In the genomic region with DNA sequence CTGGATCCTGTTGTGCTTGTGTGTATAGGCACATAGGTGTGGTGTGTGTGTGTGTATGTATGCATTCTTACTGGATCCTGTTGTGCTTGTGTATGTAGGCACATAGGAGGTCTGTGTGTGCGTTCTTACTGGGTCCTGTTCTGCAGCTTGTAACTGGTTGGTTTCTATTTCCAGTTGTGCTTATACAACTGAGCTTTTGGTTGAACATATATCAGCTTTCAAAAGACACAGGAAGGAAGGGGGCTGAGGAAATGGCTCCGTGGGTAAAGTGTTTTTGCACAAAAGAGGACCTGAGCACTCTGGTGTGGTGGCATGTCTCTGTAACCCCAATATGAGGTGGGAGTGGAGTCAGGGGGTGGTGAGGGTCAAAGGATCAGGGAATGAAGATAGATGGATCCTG, we compare ENCODE assay signal across 21 mouse cellular contexts. TPM values are rescaled to one million over a fixed set of nuclear protein-coding genes. Genes with fewer than 3 reads are reported as not detected.
DNase-seq lines count a peak whose midpoint lies in the region; ATAC-seq lines count a peak whose summit lies in the region.
"Had no signal": no experiment of that assay in that cellular context is flagged by ENCODE, and none has a peak within 500 bp of the region (broad histone marks: within the 10 kb centered on the region; RNA-seq: fewer than 3 reads in every experiment).

No protein-coding gene starts in this region.

- peaks cover 95% of the 10 kb centered on the region for H3K36me3 ChIP-seq in heart, embryonic 10.5 days
- peaks cover 80% of the 10 kb centered on the region for H3K36me3 ChIP-seq in heart, embryonic 12.5 days

- no peak for ATAC-seq in heart, embryonic 12.5 days (ENCODE audit: insufficient number of reproducible peaks, low FRiP score)
- peak; percentile 63 for ATAC-seq in inflammation-experienced regulatory T-cells, adult 6 months
- ATAC-seq: forebrain, embryonic 13.5 days; intestine, postnatal 0 days had no signal

- peaks cover 13% of the 10 kb centered on the region; the same call in 1 of the 2 replicates for H3K4me1 ChIP-seq in heart, embryonic 10.5 days
- peaks cover 47% of the 10 kb centered on the region for H3K4me1 ChIP-seq in heart, embryonic 12.5 days (replicated peaks)
- H3K4me1 ChIP-seq: neural tube, embryonic 12.5 days had no signal

- H3K4me2 ChIP-seq in heart, embryonic 12.5 days, result no peak overlapping the region
- H3K4me2 ChIP-seq: embryonic facial prominence, embryonic 12.5 days; forebrain, embryonic 13.5 days; kidney, embryonic 15.5 days; limb, embryonic 15.5 days; lung, embryonic 15.5 days; midbrain, embryonic 11.5 days; neural tube, embryonic 12.5 days had no signal

- no peaks in the 10 kb centered on the region for H3K9me3 ChIP-seq in heart, embryonic 10.5 days
- H3K9me3 ChIP-seq in heart, embryonic 12.5 days (replicated peaks), result no peaks in the 10 kb centered on the region
- H3K9me3 ChIP-seq: embryonic facial prominence, embryonic 12.5 days; forebrain, embryonic 13.5 days; kidney, embryonic 15.5 days; limb, embryonic 15.5 days; lung, embryonic 15.5 days; neural tube, embryonic 12.5 days had no signal

- no peak overlapping the region for H3K9ac ChIP-seq in heart, embryonic 12.5 days
- H3K9ac ChIP-seq: embryonic facial prominence, embryonic 12.5 days; forebrain, embryonic 13.5 days; kidney, embryonic 15.5 days; limb, embryonic 15.5 days; lung, embryonic 15.5 days; neural tube, embryonic 12.5 days had no signal

- H3K4me3 ChIP-seq in heart, embryonic 10.5 days, result no peak overlapping the region
- H3K4me3 ChIP-seq in heart, embryonic 12.5 days, result no peak overlapping the region
- H3K4me3 ChIP-seq: embryonic facial prominence, embryonic 12.5 days; erythroblast, embryonic 14.5 days; forebrain, embryonic 13.5 days; kidney, embryonic 15.5 days; limb, embryonic 15.5 days; lung, embryonic 15.5 days; neural tube, embryonic 12.5 days had no signal

- 0 out of 2 replicates have a peak overlapping the region, but pooled peaks have one; percentile 19 for H3K27ac ChIP-seq in heart, embryonic 10.5 days
- H3K27ac ChIP-seq in heart, embryonic 12.5 days (ENCODE audit: poor library complexity, severe bottlenecking), result no peak overlapping the region
- H3K27ac ChIP-seq: embryonic facial prominence, embryonic 12.5 days; forebrain, embryonic 13.5 days; limb, embryonic 15.5 days; lung, embryonic 15.5 days; neural tube, embryonic 12.5 days had no signal

- H3K27me3 ChIP-seq in heart, embryonic 10.5 days (ENCODE audit: insufficient read depth, poor library complexity, severe bottlenecking), result no peaks in the 10 kb centered on the region
- H3K27me3 ChIP-seq in heart, embryonic 12.5 days (replicated peaks), result no peaks in the 10 kb centered on the region
- H3K27me3 ChIP-seq: embryonic facial prominence, embryonic 12.5 days; forebrain, embryonic 13.5 days; kidney, embryonic 15.5 days; limb, embryonic 15.5 days; lung, embryonic 15.5 days; neural tube, embryonic 12.5 days had no signal

- WGBS in heart, embryonic 10.5 days, result 75% methylated on average over 2 of the region's 2 CpGs
- WGBS in heart, embryonic 12.5 days, result 68% methylated on average over 2 of the region's 2 CpGs

- no peak for DNase-seq in heart, embryonic 10.5 days (ENCODE audit: low spot score)
- DNase-seq in thymus, postnatal 0 days (ENCODE audit: low spot score), result peak; percentile 32
- DNase-seq in thymus, adult 18-20 months, result no peak
- peak; percentile 34 for DNase-seq in thymus, postnatal 25 days
- DNase-seq in frontal cortex, postnatal 10 days (ENCODE audit: low spot score in 2 of 2), result no peak
- DNase-seq in cerebellum, adult 8-10 months, result no peak
- DNase-seq: cerebellum, adult 9-11 months; gastrocnemius, postnatal 25 days; layer of hippocampus, postnatal 36 days; lung, postnatal 4 days had no signal

RNA-seq across cellular contexts. Expression of gene Eid3, which starts 24.5 kb away (rescaled TPM):
- polyA plus RNA-seq in heart, embryonic 10.5 days (2016; fragmentation: Nextera tagmentation; extraction: Ambion mirVana), result 0.28 and 0.55 TPM in 2 replicates
- polyA plus RNA-seq in heart, embryonic 12.5 days (2016; fragmentation: Nextera tagmentation; extraction: Ambion mirVana), result 0.31 and 0.39 TPM in 2 replicates
- polyA plus RNA-seq in thymus, postnatal 0 days (2015; fragmentation: Nextera tagmentation; extraction: Ambion mirVana), result 0.19 and 0.27 TPM in 2 replicates
- polyA plus RNA-seq in inflammation-experienced regulatory T-cells, adult 6 months (2017; shearing (Covaris generic)), result under 1 TPM; 0.35 to 0.91 (median 0.64) TPM

RNA-seq across cellular contexts. Expression of gene Txnrd1, which starts 57.2 kb away (rescaled TPM):
- polyA plus RNA-seq in heart, embryonic 10.5 days (2016; fragmentation: Nextera tagmentation; extraction: Ambion mirVana), result 102 and 120 TPM in 2 replicates
- 90.9 and 92.6 TPM in 2 replicates for polyA plus RNA-seq in heart, embryonic 12.5 days (2016; fragmentation: Nextera tagmentation; extraction: Ambion mirVana)
- polyA plus RNA-seq in thymus, postnatal 0 days (2015; fragmentation: Nextera tagmentation; extraction: Ambion mirVana), result 58.5 and 61.6 TPM in 2 replicates
- 10 to 100 TPM; 17.4 to 35.2 (median 18.9) TPM for polyA plus RNA-seq in inflammation-experienced regulatory T-cells, adult 6 months (2017; shearing (Covaris generic))

Comparison
In these comparisons a context has a peak if more than half of its experiments do, and no peak if none do; other contexts are left out.
1. DNase-seq: peak in thymus, postnatal 0 days (single experiment) and thymus, postnatal 25 days (single experiment); none in heart, embryonic 10.5 days (single experiment), thymus, adult 18-20 months (0 of 2), frontal cortex, postnatal 10 days (0 of 2) and cerebellum, adult 8-10 months (single experiment).